Mouse (Mus musculus): ENCODE measurements at regions not wholly inside any gene's neighbourhood (a gene's known extent, or its start where the extent isn't known, plus 50 kb on each side); places are given as distances from the start of the nearest gene placed in this dataset.
"Not testable (repeated sequence)": the region's sequence is repeated elsewhere in the genome, so short reads cannot be mapped to it uniquely, and the experiment has no call there.

DNA sequence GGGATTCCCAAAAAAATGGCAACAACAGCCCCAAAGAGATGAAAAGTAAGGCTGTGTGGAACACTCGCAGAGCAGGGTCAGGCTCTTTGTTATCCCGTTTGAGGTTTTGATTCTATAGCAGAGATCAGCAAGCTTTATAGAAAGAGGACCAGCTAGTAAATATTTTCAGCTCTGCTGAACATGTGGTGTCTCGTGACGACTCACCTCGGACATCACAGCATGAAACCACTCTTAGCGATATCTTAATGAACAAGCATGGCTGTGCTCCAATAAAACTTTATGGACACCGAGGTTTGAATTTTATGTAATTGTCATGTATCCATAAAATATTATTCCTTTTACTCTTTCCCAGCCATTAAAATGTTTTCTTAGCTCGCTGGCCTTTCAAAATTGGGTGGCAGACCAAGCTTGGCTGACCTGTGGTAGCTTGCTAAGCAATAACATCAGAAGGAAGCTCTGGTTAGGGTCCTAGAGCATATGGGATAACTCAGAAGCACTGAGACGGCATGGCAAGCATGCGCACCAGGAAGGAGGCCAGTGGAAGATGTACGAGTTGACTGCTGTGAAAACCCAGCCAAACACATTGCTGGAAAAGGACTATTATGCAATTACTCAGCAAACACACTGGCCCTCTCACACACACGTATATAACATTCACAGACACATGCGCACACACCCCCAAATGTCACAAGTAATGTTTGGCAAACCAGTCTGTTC, 81.4 kb upstream of the Gm12728 start:
- H3K27ac ChIP-seq, result no peak overlapping the region
- H3K4me2 ChIP-seq, result no peak overlapping the region
- H3K9me3 ChIP-seq (replicated peaks), result 0 out of 2 replicates have a peak, but pooled peaks cover 4% of the 10 kb centered on the region
- H3K36me3 ChIP-seq (ENCODE audit: poor library complexity, severe bottlenecking), result no peaks in the 10 kb centered on the region
- H3K4me1 ChIP-seq, result no peaks in the 10 kb centered on the region
- no peaks in the 10 kb centered on the region for H3K27me3 ChIP-seq
- H3K4me3 ChIP-seq, result no peak overlapping the region
- ATAC-seq, result no peak
- WGBS, result 74% methylated on average over 13 of the region's 13 CpGs
- no peak overlapping the region for H3K9ac ChIP-seq

- H3K4me2 ChIP-seq, result no peak overlapping the region
- no peak overlapping the region for H3K9ac ChIP-seq
- 0 out of 2 replicates have a peak, but pooled peaks cover 6% of the 10 kb centered on the region for H3K9me3 ChIP-seq (replicated peaks)
- no peaks in the 10 kb centered on the region for H3K4me1 ChIP-seq
- H3K36me3 ChIP-seq (ENCODE audit: poor library complexity, severe bottlenecking), result no peaks in the 10 kb centered on the region
- ATAC-seq, result no peak
- no peak overlapping the region for H3K4me3 ChIP-seq
- 91% methylated on average over 6 of the region's 6 CpGs for WGBS
- H3K27me3 ChIP-seq, result no peaks in the 10 kb centered on the region
- no peak overlapping the region for H3K27ac ChIP-seq
Observed at GRCm38 (mm10) chr4:105713956-105714355, 75.7 kb upstream of the Gm12728 start.

DNA sequence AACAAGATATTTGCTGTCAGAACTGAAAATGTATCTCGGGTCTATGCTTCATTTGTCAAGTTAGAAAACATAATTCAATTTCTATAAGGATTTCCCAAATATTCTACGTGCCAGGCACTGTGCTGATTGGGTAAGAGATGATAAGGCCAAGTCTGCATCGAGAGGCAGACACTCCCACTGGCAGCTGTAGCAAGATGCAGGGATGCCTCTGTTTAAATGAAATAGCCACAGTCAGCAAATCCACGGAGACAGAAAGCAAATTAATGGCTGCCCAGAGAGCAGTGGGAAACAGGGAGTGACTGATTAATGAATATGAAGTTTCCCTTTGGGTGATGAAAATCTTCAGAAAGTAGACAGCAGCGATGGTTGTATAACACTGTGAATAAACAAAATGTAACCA, 71.6 kb upstream of the Gm12728 start:
- H3K27me3 ChIP-seq, result no peaks in the 10 kb centered on the region
- H3K36me3 ChIP-seq (ENCODE audit: poor library complexity, severe bottlenecking), result no peaks in the 10 kb centered on the region
- H3K27ac ChIP-seq, result no peak overlapping the region
- H3K4me2 ChIP-seq, result no peak overlapping the region
- H3K4me3 ChIP-seq, result no peak overlapping the region
- 0 out of 2 replicates have a peak, but pooled peaks cover 3% of the 10 kb centered on the region for H3K9me3 ChIP-seq (replicated peaks)
- no peaks in the 10 kb centered on the region for H3K4me1 ChIP-seq
- H3K9ac ChIP-seq, result no peak overlapping the region
- WGBS, result 69% methylated on average over 5 of the region's 5 CpGs
- ATAC-seq, result no peak

DNA sequence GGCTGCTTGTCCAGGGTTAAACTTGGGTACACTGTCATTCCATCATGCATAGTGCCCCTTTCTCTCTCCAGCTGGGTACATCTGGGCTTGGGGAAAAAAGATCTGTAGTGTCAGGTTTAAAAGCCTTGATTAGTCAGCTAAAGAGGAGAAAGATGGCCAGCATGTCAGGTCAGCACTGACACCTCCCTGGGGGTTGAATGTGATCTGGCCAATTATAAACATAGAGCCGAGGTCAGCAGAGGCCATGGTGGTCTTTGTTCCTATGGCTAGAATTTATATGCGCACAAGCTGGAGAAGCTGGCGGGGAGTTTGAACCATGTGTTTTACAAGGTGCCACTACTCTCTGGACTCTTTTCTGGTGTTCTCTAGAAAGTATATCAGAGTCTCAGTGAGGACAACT, 61.0 kb upstream of the Gm12728 start:
- no peaks in the 10 kb centered on the region for H3K27me3 ChIP-seq
- H3K36me3 ChIP-seq (ENCODE audit: poor library complexity, severe bottlenecking), result no peaks in the 10 kb centered on the region
- H3K4me1 ChIP-seq, result no peaks in the 10 kb centered on the region
- no peak overlapping the region for H3K4me3 ChIP-seq
- H3K4me2 ChIP-seq, result no peak overlapping the region
- 78% methylated on average over 3 of the region's 3 CpGs for WGBS
- no peak overlapping the region for H3K27ac ChIP-seq
- no peaks in the 10 kb centered on the region for H3K9me3 ChIP-seq (replicated peaks)
- H3K9ac ChIP-seq, result no peak overlapping the region
- ATAC-seq, result no peak

DNA sequence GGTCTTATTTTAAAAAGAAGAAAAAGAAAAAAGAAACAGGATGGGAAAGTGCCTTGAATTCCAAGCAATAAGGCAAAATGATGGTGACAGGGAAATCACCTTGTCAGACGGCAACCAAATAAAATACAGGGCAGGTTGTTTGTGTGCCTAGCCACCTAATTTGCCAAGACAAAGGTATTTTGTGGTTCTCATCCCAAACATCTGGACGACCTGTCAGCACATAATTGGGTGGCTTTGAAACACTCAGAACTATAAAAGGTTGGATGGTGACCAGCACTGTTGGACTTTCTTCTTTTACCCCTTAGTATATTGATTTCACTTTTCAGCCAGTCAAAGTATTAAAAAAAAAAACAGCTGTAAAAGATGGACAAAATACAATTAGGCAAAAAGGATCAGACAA, 58.8 kb upstream of the Gm12728 start:
- no peak overlapping the region for H3K27ac ChIP-seq
- H3K4me3 ChIP-seq, result no peak overlapping the region
- no peaks in the 10 kb centered on the region for H3K4me1 ChIP-seq
- no peak for ATAC-seq
- no peaks in the 10 kb centered on the region for H3K27me3 ChIP-seq
- no peaks in the 10 kb centered on the region for H3K36me3 ChIP-seq (ENCODE audit: poor library complexity, severe bottlenecking)
- 75% methylated on average over 2 of the region's 2 CpGs for WGBS
- H3K9me3 ChIP-seq (replicated peaks), result no peaks in the 10 kb centered on the region
- no peak overlapping the region for H3K9ac ChIP-seq
- H3K4me2 ChIP-seq, result no peak overlapping the region

GRCm38 (mm10) chr4:105735116-105735515, 54.6 kb upstream of the Gm12728 start:
- H3K4me3 ChIP-seq; H3K27ac ChIP-seq; H3K4me2 ChIP-seq; H3K9ac ChIP-seq; H3K4me1 ChIP-seq; H3K36me3 ChIP-seq (ENCODE audit: poor library complexity, severe bottlenecking); H3K27me3 ChIP-seq; ATAC-seq; H3K9me3 ChIP-seq (replicated peaks): not testable (repeated sequence)
- WGBS, result 86% methylated on average over 8 of the region's 9 CpGs
